Mouse (Mus musculus) lung, postnatal 10 days (tissue): ENCODE results near the gene Rhob.
"Not testable (repeated sequence)": the region's sequence is repeated elsewhere in the genome, so short reads cannot be mapped to it uniquely, and the experiment has no call there.

Experiments used
- DNase-seq: peaks from one replicate; pipeline ENCODE4 v3.0.0; 2021

Gene Rhob

GRCm38 (mm10) chr12:8470962-8471361 lies 28.8 kb downstream of the Rhob start:
- DNase-seq = no peak

- DNase-seq = no peak
Measured at GRCm38 (mm10) chr12:8469742-8470494, 29.9 kb downstream of the Rhob start.

- no peak for DNase-seq
Measured at GRCm38 (mm10) chr12:8468221-8468865, 31.5 kb downstream of the Rhob start.

- no peak for DNase-seq
Measured at GRCm38 (mm10) chr12:8467029-8467924, 32.5 kb downstream of the Rhob start.

- DNase-seq = no peak
Measured at GRCm38 (mm10) chr12:8465680-8466079, 34.1 kb downstream of the Rhob start.

GRCm38 (mm10) chr12:8464961-8465360 lies 34.8 kb downstream of the Rhob start:
- no peak for DNase-seq

- DNase-seq = no peak
Measured at GRCm38 (mm10) chr12:8463599-8464160, 36.1 kb downstream of the Rhob start.

- no peak for DNase-seq
Measured at GRCm38 (mm10) chr12:8462533-8462932, 37.3 kb downstream of the Rhob start.

GRCm38 (mm10) chr12:8461575-8461974 lies 38.2 kb downstream of the Rhob start:
- DNase-seq = not testable (repeated sequence)

GRCm38 (mm10) chr12:8458400-8458799 lies 41.4 kb downstream of the Rhob start:
- DNase-seq = no peak

- DNase-seq = no peak
Measured at GRCm38 (mm10) chr12:8457052-8457451, 42.8 kb downstream of the Rhob start.

GRCm38 (mm10) chr12:8455046-8455445 lies 44.8 kb downstream of the Rhob start:
- peak; percentile 52 for DNase-seq

- peak; percentile 75 for DNase-seq
Measured at GRCm38 (mm10) chr12:8454487-8454886, 45.3 kb downstream of the Rhob start.

GRCm38 (mm10) chr12:8452766-8453621 lies 46.8 kb downstream of the Rhob start:
- peak; percentile 63 for DNase-seq

- DNase-seq = peak; percentile 27
Measured at GRCm38 (mm10) chr12:8451571-8452485, 48.0 kb downstream of the Rhob start.

- peak; percentile 35 for DNase-seq
Measured at GRCm38 (mm10) chr12:8450639-8451038, 49.2 kb downstream of the Rhob start.

GRCm38 (mm10) chr12:8450028-8450427 lies 49.8 kb downstream of the Rhob start:
- no peak for DNase-seq
